Mouse (Mus musculus): ENCODE measurements around the gene Sbno2.
A peak's percentile ranks its signal among the peaks of the same experiment; 100 is the strongest.

The Sbno2 gene

DNA sequence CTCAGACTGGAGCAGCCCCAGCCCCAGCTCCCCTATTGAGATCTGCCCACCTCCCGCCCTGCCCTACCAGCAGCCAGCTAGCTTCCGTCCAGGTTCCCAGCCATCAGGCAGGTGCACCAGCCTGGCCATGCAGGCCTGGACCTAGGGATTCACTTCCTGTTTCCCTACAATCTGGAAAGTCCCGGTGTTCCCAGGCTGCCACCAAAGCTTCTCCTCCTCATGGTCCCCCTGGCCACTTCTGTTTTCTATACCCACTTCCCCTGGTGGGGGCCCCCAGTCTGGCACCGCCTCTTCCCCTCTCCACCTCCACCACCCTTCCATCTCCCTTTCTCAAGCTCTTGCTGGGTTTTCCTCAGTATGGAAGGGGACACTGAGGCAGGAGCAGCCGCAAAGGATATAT lies at the start of gene Sbno2:
Gene Sbno2 (minus strand): TSS at position 112 of the 400 bp plus-strand sequence.
- no peak for DNase-seq

DNA sequence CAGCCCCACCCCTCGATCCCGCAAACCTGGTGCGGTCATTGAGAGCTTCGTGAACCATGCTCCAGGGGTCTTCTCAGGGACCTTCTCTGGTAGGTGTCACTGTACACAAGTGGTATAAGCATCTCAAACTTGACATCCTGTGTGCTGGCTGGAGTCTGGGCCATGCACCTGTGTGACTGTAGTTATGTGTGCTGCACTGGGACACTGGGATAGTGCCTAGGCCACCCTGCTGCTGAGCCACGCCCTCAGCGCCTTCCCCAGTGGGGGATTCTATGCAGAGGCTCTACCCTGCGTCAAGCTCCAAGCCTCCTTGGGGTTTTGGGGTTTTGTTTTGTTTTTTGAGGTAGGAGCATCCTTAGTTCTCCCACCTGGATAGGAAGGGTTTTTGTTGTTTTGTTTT lies 49.0 kb upstream of the Sbno2 start:
- no peak for DNase-seq

DNA sequence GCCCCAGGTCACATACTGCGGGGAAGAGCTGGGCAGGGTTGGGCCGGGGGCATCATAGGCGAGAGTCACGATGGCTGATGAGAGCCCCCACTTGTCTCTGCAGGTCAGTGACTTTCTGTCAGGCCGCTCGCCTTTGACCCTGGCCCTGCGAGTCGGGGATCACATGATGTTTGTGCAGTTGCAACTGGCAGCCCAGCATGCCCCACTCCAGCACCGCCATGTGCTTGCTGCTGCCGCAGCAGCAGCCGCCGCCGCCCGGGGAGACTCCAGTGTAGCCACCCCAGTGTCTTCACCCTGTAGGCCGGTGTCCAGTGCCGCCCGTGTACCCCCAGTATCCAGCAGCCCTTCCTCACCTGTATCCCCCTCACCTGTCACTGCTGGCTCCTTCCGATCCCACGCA lies 48.3 kb upstream of the Sbno2 start:
- peak; percentile 71 for DNase-seq

DNA sequence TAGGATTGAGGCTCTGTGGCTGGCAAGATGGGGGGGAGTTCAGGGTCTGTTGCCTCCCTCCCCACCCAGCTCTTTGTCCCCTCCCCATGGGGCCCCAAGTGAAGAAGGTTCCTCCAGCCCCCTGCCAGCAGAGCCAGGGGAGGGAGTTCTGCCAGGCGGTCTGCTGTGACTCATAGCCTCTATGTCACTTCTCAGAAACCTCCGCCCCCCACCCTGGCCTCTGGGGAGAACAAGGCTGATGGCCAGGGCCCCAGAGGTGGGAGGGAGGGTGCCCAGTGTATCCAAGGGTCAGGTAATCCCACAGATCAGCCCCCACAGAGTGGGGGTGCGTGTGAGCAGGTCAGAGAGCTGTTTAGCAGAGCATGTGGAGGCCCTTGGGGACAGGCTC lies 47.5 kb upstream of the Sbno2 start:
- peak; percentile 90 for DNase-seq

DNA sequence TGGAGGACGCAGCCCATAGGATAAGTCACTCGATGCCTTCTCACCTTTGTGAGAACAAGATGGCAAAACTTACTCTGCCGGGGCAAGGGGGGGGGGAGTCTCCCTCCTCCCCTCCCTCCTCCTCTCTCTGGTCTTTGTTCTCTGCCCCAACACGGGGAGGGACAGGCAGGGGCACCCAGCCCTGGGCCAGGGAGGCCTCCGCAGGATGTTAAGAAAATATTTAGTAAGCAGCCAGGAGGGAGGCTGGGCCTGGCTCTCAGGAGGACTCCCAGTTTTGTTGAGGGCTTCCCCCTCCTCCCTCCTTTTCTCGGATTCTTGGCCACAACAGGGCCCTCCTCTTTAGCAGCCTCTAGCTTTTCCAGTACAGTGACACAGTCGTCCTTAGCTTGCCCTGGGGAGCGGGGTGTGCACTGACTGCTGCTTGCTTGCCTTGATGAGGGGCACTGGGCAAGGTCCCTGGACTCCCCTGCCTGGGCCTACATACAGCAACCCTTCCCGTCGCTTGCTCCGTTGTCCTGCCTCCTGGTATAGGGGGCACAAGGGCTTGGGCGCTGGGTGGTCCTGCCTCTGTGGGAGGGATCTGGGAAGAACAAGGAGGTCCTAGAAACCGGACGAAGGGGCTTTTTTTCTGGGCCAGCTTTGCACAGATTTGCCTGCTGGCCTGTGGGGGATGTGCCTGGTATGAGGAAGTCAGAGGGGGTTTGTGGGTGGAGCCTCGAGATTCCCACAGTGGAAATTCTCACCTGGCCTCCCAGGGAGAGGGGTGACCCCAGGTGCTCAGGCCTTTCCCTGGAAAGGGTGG lies 46.9 kb upstream of the Sbno2 start:
- peak; percentile 87 for DNase-seq

DNA sequence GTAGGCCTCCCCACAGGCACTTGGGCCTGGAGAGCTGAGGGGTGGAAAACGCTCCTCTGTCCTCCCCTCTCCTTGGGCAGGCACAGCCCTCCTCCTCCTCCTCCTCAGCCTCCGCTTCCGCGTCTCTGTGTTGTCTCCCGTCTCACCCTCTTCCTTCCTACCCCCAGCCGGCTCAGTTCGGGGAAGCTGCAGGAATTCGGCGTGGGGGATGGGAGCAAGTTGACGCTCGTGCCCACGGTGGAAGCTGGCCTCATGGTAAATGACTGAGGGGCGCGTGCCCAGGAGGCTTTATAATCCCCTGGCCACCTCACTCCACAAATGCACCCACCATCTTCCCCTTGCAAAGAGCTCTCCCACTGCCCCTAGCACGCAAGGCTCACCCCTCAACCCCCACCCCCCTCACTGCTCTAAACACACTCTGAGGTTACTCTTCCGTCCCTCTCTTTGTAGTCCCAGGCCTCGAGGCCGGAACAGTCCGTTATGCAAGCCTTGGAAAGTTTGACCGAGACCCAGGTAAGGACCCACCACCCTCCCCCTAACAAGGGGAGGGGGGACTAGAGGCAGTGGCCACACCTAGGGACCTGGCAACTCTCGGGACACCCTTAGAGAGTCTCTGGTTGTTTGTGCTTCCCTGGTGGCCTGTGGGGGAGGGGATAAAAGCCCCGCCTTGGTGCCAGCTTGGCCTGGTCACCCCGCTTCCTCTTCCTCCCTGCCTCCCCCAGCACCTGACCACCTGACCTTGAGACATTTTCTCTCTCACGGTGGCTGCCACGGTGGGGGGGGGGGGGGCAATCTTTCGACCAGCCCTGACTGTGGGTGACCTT lies 46.1 kb upstream of the Sbno2 start:
- peak; percentile 91 for DNase-seq

DNA sequence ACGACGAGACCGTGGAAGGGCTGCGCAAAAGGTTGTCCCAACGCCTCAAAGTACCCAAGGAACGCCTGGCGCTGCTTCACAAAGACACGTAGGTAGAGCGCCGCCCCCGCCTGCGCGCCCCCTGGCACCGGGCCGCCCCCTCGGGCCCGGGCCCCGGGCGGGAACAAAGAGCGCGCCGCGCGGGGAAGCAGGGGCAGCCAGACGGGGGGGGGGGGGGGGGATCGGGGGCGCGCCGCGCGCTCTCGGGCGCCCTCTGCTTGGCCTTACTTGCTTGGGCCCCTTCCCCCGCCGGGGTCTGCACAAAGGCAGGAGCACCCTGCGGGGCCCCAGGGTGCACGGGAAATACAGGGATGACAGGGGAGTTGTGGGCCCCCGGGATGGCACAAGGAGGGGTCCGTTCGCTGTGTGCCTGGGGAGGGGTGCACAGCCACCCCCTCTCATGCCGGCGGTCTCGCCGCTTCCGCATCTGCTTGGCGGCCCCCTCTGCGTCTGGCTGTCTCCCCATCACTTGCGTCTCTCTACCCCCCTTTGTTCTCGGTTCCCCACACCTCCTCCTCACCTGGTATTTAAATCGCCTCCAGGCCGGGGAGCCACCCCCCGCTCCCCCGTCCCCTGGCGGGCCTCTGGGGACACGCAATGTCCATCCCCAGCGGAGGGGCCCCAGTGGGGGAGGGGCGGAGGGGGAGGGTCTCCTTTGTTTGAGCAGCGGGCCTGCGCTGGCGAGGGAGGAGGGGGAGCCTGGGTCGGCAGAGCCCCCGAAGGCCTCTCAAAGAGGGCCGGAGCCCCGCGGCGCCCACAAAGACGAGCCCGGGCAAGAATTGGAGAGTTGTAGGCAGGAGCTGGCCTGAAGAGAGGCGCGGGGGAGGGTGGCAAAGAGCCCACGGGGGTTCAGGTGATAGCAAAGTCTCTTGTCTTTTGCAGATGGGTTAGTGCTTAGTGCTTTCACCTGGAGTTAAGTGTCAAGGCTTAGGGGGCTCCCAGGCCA lies 45.1 kb upstream of the Sbno2 start:
- DNase-seq, result peak; percentile 61

DNA sequence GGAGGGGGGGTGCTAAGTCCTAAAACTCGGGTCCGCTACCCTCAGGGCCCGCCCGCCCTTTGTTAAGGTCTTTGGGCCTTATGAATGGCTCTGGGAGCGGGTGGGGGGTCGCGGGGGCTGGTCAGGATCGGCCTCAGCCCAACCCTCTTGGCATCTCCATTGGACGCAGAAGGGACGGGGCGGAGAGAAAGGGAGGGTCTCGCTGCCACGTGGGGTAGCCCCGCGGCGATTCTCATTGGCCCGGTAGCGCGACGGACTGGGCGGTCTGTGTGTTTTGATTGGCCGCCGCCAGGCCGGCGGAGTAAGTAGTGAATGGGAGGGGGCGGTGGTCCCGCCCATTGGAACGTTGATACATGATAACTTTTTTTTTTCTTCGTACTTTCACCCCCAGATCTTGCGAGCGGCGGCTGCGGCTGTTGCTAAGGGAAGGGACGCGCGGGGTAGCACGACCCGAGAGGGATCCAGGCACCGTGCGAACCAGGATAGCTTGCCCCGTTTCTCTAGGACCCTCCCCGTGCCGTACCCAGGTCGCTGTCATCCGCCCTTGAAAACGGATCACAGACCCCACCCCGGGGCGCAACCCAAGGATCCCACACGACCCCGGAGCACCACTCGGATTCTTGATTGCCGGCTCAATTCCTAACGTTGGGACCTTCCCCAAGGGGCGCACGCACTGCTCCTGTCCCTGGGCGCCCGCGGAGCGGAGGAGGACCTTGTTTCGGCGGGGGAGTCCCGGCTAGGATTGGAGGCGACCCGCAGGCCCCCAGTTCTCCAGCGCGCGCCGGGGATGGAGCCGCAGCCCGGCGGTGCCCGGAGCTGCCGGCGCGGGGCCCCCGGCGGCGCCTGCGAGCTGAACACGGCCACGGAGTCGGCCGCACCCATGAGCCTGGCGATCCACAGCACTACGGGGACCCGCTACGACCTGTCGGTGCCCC lies 44.2 kb upstream of the Sbno2 start:
- peak; percentile 99 for DNase-seq

DNA sequence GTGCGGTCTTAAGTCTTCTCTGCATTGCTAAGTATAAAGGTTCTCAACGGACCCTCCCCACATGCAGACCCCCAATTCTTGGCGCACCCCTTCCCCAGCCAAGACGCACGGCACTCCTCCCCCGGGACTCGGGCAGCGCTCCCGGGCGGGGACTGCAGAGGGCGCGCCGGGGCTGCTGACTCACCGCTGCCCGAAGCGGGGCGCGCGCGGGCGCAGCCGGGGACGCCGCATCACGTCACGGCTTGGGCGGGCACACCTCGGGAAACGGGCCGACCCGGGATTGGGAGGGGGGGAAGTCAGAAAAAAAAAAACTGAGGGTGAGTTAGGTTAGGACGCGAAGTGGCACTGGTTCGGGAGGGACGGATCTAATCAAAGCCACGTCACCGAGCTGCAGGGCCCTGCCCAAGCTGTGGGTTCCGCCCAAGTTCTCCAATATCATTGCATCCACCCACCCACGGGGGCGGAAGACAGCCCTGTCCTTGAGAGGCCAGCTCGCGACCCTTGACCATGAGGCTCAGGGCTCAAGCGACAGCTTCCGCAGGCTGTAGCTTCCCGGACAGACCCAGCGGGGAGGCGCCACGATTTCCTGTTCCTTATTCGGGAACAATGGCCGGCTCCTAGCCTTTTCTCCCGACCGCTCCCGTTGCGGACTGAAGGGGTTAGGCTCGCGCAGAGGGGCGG lies 43.4 kb upstream of the Sbno2 start:
- peak; percentile 96 for DNase-seq

DNA sequence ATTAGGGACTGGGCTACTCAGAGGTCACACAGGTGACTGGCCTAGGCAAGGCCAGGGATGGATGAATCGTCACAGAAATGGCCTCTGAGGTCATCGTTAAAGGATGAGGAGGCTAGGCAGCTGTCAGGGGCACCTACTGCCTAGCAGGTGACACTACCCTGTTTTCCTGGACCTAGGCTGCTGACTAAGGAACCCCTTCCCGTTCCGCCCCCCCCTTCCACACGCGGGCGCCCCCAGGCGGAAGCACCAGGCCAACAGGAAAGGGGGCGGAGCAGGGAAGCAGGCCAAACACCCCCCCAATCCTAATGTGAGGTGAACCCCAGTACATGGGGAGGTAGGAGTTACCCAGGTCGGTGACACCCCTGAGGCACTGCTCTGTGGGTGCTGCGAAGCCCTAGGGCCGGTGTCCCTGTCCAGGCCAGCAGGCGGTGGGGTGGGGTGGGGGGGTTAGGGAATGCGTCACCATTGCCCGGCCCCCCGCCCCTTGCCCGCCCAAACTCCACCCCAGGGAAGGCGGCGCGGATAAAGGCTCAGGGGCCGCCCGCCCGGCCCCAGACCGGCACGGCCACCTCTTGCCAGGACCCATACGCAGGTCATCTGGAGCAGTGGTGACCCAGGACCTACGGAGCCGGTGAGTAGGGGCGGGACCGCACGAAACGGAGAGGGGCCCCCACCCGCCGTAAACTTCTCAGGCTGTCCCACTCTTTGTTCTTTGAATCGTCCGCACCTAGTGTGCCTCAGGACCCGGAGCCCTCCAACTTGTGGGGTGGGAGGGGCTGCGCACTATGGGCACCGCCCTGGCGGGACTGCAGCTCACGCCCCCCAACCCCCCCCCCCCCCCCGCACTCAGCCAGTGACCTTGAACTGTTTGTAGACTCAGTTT lies 42.6 kb upstream of the Sbno2 start, which contains the start of gene Midn:
Gene Midn (plus strand): TSS at position 554 of the 883 bp plus-strand sequence.
- DNase-seq, result peak; percentile 89

DNA sequence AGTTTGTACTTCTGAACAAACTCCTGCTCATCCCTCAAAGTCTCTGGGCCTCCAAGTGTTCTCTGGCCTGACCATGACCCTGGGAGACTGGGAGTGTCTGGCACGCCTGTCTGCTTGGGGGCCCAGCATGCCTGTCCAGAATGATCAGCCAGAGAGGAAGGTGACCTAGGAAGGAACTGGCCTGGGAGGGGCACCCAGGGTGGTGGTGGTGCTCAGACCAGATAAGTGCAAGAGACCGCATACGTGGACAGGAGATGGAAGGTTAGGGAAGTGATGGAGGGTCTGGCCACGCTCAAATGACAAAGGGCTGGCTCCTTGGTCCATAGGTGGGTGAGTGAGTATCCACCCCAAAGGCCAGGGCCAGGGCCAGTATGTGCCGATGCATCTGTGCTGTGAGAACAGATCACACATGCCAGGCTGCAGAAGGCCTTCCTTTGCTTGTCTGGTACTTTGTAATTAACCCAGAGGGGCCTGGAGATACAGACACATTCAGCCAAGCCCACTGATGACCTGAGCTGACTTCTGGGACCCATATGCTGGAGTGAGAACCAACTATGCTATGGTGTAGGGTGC lies 41.9 kb upstream of the Sbno2 start:
- DNase-seq, result peak; percentile 62

DNA sequence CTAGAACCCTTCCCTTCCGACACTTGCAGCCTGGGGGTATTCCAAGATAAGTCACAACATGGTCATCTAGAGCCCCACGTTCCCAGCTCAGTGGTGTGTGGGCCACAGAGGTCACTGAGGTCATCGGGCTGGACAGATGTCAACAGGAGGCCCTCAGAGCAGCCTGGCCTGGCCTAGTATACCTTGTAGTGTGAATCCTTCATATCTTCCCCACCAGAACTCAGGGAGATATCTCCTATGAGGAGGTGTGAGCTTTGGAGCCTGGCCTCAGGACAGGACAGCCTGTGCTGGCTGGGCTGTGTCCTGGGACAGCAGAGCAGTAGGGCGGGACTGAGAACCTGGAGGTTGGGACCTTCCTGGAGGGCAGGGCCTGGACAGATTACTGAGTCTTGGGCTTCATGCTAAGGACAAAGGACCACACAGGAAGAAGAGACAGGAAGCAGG lies 41.2 kb upstream of the Sbno2 start:
- DNase-seq, result peak; percentile 74

DNA sequence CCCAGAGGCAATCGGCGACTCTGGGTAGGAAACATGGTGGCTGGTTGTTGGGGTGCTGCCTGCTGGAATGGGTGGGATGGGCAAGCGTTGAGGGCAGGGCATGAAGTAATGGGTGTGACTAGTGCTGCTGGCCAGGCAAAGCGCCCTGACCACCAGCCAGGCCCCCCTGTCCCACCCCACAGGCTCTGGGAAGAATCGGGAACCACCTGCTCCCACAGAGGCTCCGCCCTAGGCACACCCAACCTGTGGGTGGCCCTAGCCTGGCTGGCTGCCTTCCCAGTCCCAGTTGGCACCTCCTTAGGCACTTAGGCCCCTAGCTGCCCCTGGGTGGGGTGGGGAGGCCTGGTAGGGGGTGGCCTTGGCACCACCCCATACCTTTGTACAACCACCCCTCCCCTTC lies 40.5 kb upstream of the Sbno2 start:
- DNase-seq, result peak; percentile 84

DNA sequence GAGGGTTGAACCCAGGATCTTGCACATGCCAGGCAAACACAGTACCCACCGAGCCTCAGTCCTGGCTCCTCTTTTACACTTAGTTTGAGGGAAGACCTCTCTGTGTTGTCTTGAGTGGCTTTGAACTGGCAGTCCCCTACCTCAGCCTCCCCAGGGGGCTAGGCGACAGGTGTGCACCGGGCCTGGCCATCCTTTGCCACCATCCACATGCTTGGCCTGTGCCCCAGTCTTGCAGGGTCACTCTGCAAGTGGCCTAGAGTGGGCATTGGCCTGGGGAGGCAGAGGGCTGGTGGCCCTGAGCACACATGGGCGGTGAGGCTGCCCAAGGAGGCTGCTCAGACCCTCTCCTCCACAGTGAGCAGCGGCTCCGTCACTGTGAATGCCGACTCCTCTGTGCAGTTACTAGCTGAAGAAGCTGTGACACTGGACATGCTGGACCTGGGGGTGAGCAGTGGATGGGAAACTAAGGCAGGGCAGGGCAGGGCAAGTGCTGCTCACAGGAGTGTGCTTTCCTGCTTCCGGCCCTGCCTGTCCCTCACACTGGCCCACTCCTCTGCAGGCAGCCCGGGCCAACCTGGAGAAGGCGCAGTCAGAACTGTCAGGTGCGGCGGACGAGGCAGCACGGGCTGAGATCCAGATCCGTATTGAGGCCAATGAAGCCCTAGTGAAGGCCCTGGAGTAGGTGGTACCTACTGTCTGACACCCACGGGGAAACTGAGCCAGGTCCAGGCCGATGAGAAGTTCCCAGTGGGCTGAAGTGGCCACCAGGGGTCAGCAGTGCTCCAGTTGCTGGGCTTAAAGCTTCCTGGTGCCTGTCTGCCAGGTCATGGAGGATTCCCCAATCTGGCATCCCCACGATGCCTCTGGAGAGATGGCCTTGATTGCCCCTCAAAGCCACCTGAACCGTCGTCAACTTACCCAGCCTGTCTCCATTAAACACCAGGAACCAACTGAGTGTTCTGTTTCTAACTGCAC lies 39.8 kb upstream of the Sbno2 start:
- DNase-seq, result peak; percentile 70

DNA sequence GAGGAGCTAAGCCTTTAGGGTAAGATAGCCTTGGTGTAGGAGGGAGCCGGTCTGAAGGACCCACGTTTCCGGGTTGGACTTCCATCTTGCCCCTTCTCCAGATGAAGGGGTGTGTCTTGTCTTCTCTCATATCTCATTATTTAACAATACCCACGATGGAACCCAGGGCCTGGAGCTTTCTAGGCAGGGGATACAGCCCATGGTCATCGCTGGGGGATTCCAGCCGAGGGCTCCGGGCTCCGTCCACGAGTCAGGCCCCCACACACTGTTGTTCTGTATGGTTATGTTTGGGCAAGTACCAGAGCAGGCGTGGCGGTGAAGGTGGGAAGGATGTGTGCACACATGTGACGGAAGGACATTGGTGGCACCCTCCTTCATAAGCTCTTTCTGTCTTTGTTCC lies 38.8 kb upstream of the Sbno2 start:
- DNase-seq, result no peak

DNA sequence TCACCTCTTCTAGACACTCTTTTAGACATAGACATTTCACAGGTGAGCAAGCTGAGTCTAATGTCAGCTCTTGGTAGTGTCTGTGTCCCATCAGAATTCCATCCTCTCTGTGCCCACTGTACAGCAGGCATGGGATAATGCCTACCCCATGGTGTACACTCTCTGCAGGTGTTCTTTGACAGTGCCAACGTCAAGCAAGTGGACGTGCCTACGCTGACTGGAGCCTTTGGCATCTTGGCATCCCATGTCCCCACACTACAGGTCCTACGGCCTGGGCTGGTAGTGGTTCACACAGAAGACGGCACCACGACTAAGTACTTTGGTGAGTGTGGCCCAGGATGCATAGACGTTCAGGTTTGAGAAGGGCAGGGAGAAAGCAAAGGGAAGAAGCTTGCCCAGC lies 38.3 kb upstream of the Sbno2 start:
- DNase-seq, result no peak

DNA sequence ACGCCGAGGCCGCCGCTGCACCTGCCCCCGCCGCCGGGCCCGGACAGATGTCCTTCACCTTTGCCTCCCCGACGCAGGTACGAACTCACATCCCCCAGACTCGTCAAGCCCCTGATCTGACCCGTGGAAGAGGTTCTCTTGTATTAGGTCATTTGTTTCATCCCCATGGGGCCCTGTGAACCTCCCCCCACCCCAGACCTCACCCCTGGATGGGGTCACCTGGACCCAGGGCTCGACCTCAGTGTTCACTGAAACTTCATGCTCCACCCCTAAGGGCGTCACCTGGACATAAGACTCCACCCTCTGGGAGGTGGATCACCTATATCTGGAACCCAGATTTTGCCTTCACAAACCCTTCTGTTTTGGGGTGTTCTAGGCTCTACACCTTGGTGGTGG lies 37.2 kb upstream of the Sbno2 start:
- DNase-seq, result peak; percentile 81

Data from kidney, adult 11 months (tissue).